Mouse (Mus musculus): ENCODE data around the gene Lhx2. TPM values are rescaled to one million over a fixed set of nuclear protein-coding genes. Genes with fewer than 3 reads are reported as not detected.

Lhx2 gene
- polyA plus RNA-seq, 1 experiment from 2014 or later, result not detected

GRCm38 (mm10) chr2:38394977-38395868 lies 56.1 kb downstream of the Lhx2 start:
- H3K4me1 ChIP-seq (ENCODE audit: control insufficient read depth, insufficient read depth, low read length), result no peaks in the 10 kb centered on the region
- H3K9me3 ChIP-seq (replicated peaks; ENCODE audit: control insufficient read depth, low read length), result no peaks in the 10 kb centered on the region
- H3K9ac ChIP-seq (ENCODE audit: low read length), result no peak overlapping the region
- H3K4me2 ChIP-seq (ENCODE audit: low read depth, low read length), result no peak overlapping the region
- H3K27ac ChIP-seq (ENCODE audit: low read length), result no peak overlapping the region
- 40% methylated on average over 17 of the region's 17 CpGs for WGBS
- H3K36me3 ChIP-seq (ENCODE audit: control insufficient read depth, insufficient read depth), result no peaks in the 10 kb centered on the region
- no peak overlapping the region for H3K4me3 ChIP-seq (ENCODE audit: low read length)
- ATAC-seq (replicated peaks; ENCODE audit: extremely low read depth, insufficient read depth, low FRiP score), result no peak; the same call in 1 of the 2 replicates
- no peaks in the 10 kb centered on the region for H3K27me3 ChIP-seq (ENCODE audit: control insufficient read depth, insufficient read depth, low read length)

GRCm38 (mm10) chr2:38395869-38396236 lies 56.8 kb downstream of the Lhx2 start:
- Histone ChIP-seq H3K27me3 (ENCODE audit: control insufficient read depth, insufficient read depth, low read length) (no peaks in the 10 kb centered on the region), H3K9me3 (replicated peaks; ENCODE audit: control insufficient read depth, low read length) (no peaks in the 10 kb centered on the region), H3K4me2 (ENCODE audit: low read depth, low read length) (no peak overlapping the region), H3K4me3 (ENCODE audit: low read length) (no peak overlapping the region), H3K27ac (ENCODE audit: low read length) (no peak overlapping the region), H3K9ac (ENCODE audit: low read length) (no peak overlapping the region), H3K36me3 (ENCODE audit: control insufficient read depth, insufficient read depth) (no peaks in the 10 kb centered on the region), H3K4me1 (ENCODE audit: control insufficient read depth, insufficient read depth, low read length) (no peaks in the 10 kb centered on the region)
- ATAC-seq (replicated peaks; ENCODE audit: extremely low read depth, insufficient read depth, low FRiP score), result no peak

GRCm38 (mm10) chr2:38397306-38397705 lies 58.2 kb downstream of the Lhx2 start:
- Histone ChIP-seq H3K36me3 (ENCODE audit: control insufficient read depth, insufficient read depth) (no peaks in the 10 kb centered on the region), H3K9me3 (replicated peaks; ENCODE audit: control insufficient read depth, low read length) (no peaks in the 10 kb centered on the region), H3K4me3 (ENCODE audit: low read length) (no peak overlapping the region), H3K4me1 (ENCODE audit: control insufficient read depth, insufficient read depth, low read length) (no peaks in the 10 kb centered on the region), H3K27ac (ENCODE audit: low read length) (no peak overlapping the region), H3K27me3 (ENCODE audit: control insufficient read depth, insufficient read depth, low read length) (no peaks in the 10 kb centered on the region; the same call in 1 of the 2 replicates), H3K4me2 (ENCODE audit: low read depth, low read length) (no peak overlapping the region), H3K9ac (ENCODE audit: low read length) (no peak overlapping the region)
- no peak for ATAC-seq (replicated peaks; ENCODE audit: extremely low read depth, insufficient read depth, low FRiP score)
- WGBS, result 68% methylated on average over 7 of the region's 7 CpGs

- ATAC-seq (replicated peaks; ENCODE audit: extremely low read depth, insufficient read depth, low FRiP score), result no peak
- no peaks in the 10 kb centered on the region for H3K4me1 ChIP-seq (ENCODE audit: control insufficient read depth, insufficient read depth, low read length)
- H3K36me3 ChIP-seq (ENCODE audit: control insufficient read depth, insufficient read depth), result no peaks in the 10 kb centered on the region
- H3K4me3 ChIP-seq (ENCODE audit: low read length), result no peak overlapping the region
- no peaks in the 10 kb centered on the region for H3K9me3 ChIP-seq (replicated peaks; ENCODE audit: control insufficient read depth, low read length)
- no peak overlapping the region for H3K4me2 ChIP-seq (ENCODE audit: low read depth, low read length)
- 48% methylated on average over 6 of the region's 6 CpGs for whole genome bisulfite sequencing
- H3K27ac ChIP-seq (ENCODE audit: low read length), result no peak overlapping the region
- H3K27me3 ChIP-seq (ENCODE audit: control insufficient read depth, insufficient read depth, low read length), result no peaks in the 10 kb centered on the region; the same call in 1 of the 2 replicates
- H3K9ac ChIP-seq (ENCODE audit: low read length), result no peak overlapping the region
Observed at GRCm38 (mm10) chr2:38397882-38398281, 58.8 kb downstream of the Lhx2 start.

- Histone ChIP-seq H3K4me1 (ENCODE audit: control insufficient read depth, insufficient read depth, low read length) (no peaks in the 10 kb centered on the region), H3K9ac (ENCODE audit: low read length) (no peak overlapping the region)
Observed at GRCm38 (mm10) chr2:38402611-38403010, 63.5 kb downstream of the Lhx2 start.

GRCm38 (mm10) chr2:38403231-38403630 lies 64.2 kb downstream of the Lhx2 start:
- no peak overlapping the region for H3K4me2 ChIP-seq (ENCODE audit: low read depth, low read length)
- no peaks in the 10 kb centered on the region for H3K4me1 ChIP-seq (ENCODE audit: control insufficient read depth, insufficient read depth, low read length)
- H3K9me3 ChIP-seq (replicated peaks; ENCODE audit: control insufficient read depth, low read length), result no peaks in the 10 kb centered on the region
- H3K4me3 ChIP-seq (ENCODE audit: low read length), result no peak overlapping the region
- H3K36me3 ChIP-seq (ENCODE audit: control insufficient read depth, insufficient read depth), result no peaks in the 10 kb centered on the region
- 48% methylated on average over 12 of the region's 12 CpGs for WGBS
- no peaks in the 10 kb centered on the region; the same call in 1 of the 2 replicates for H3K27me3 ChIP-seq (ENCODE audit: control insufficient read depth, insufficient read depth, low read length)
- H3K9ac ChIP-seq (ENCODE audit: low read length), result no peak overlapping the region
- ATAC-seq (replicated peaks; ENCODE audit: extremely low read depth, insufficient read depth, low FRiP score), result no peak
- H3K27ac ChIP-seq (ENCODE audit: low read length), result no peak overlapping the region

More at GRCm38 (mm10) chr2:38402611-38403010, 63.5 kb downstream of the Lhx2 start:
- no peak overlapping the region for H3K4me3 ChIP-seq (ENCODE audit: low read length)
- no peak overlapping the region for H3K4me2 ChIP-seq (ENCODE audit: low read depth, low read length)
- H3K36me3 ChIP-seq (ENCODE audit: control insufficient read depth, insufficient read depth), result no peaks in the 10 kb centered on the region
- H3K27ac ChIP-seq (ENCODE audit: low read length), result no peak overlapping the region
- no peak for ATAC-seq (replicated peaks; ENCODE audit: extremely low read depth, insufficient read depth, low FRiP score)
- WGBS, result 88% methylated on average over 1 of the region's 1 CpGs
- no peaks in the 10 kb centered on the region; the same call in 1 of the 2 replicates for H3K27me3 ChIP-seq (ENCODE audit: control insufficient read depth, insufficient read depth, low read length)
- no peaks in the 10 kb centered on the region for H3K9me3 ChIP-seq (replicated peaks; ENCODE audit: control insufficient read depth, low read length)

GRCm38 (mm10) chr2:38404007-38404596 lies 65.0 kb downstream of the Lhx2 start:
- H3K27me3 ChIP-seq (ENCODE audit: control insufficient read depth, insufficient read depth, low read length), result no peaks in the 10 kb centered on the region; the same call in 1 of the 2 replicates
- 63% methylated on average over 10 of the region's 10 CpGs for WGBS
- no peak overlapping the region for H3K27ac ChIP-seq (ENCODE audit: low read length)
- no peak overlapping the region for H3K4me3 ChIP-seq (ENCODE audit: low read length)
- no peaks in the 10 kb centered on the region for H3K4me1 ChIP-seq (ENCODE audit: control insufficient read depth, insufficient read depth, low read length)
- no peaks in the 10 kb centered on the region for H3K36me3 ChIP-seq (ENCODE audit: control insufficient read depth, insufficient read depth)
- H3K9ac ChIP-seq (ENCODE audit: low read length), result no peak overlapping the region
- no peak overlapping the region for H3K4me2 ChIP-seq (ENCODE audit: low read depth, low read length)
- ATAC-seq (replicated peaks; ENCODE audit: extremely low read depth, insufficient read depth, low FRiP score), result no peak
- no peaks in the 10 kb centered on the region for H3K9me3 ChIP-seq (replicated peaks; ENCODE audit: control insufficient read depth, low read length)

GRCm38 (mm10) chr2:38405356-38405755 lies 66.3 kb downstream of the Lhx2 start:
- Histone ChIP-seq H3K36me3 (ENCODE audit: control insufficient read depth, insufficient read depth) (no peaks in the 10 kb centered on the region), H3K9ac (ENCODE audit: low read length) (no peak overlapping the region), H3K4me2 (ENCODE audit: low read depth, low read length) (no peak overlapping the region), H3K27ac (ENCODE audit: low read length) (no peak overlapping the region), H3K9me3 (replicated peaks; ENCODE audit: control insufficient read depth, low read length) (no peaks in the 10 kb centered on the region), H3K4me1 (ENCODE audit: control insufficient read depth, insufficient read depth, low read length) (no peaks in the 10 kb centered on the region), H3K4me3 (ENCODE audit: low read length) (no peak overlapping the region), H3K27me3 (ENCODE audit: control insufficient read depth, insufficient read depth, low read length) (no peaks in the 10 kb centered on the region; the same call in 1 of the 2 replicates)
- ATAC-seq (replicated peaks; ENCODE audit: extremely low read depth, insufficient read depth, low FRiP score), result no peak
- WGBS, result 67% methylated on average over 4 of the region's 4 CpGs

GRCm38 (mm10) chr2:38409309-38409708 lies 70.2 kb downstream of the Lhx2 start:
- WGBS, result 75% methylated on average over 3 of the region's 3 CpGs
- H3K27me3 ChIP-seq (ENCODE audit: control insufficient read depth, insufficient read depth, low read length), result peaks cover 8% of the 10 kb centered on the region; the same call in 1 of the 2 replicates
- H3K4me1 ChIP-seq (ENCODE audit: control insufficient read depth, insufficient read depth, low read length), result no peaks in the 10 kb centered on the region
- H3K27ac ChIP-seq (ENCODE audit: low read length), result no peak overlapping the region
- H3K9me3 ChIP-seq (replicated peaks; ENCODE audit: control insufficient read depth, low read length), result no peaks in the 10 kb centered on the region
- H3K4me3 ChIP-seq (ENCODE audit: low read length), result no peak overlapping the region
- no peak overlapping the region for H3K4me2 ChIP-seq (ENCODE audit: low read depth, low read length)
- no peak overlapping the region for H3K9ac ChIP-seq (ENCODE audit: low read length)
- no peaks in the 10 kb centered on the region for H3K36me3 ChIP-seq (ENCODE audit: control insufficient read depth, insufficient read depth)
- ATAC-seq (replicated peaks; ENCODE audit: extremely low read depth, insufficient read depth, low FRiP score), result no peak
